Mouse (Mus musculus): ENCODE measurements at regions not wholly inside any gene's neighbourhood (a gene's known extent, or its start where the extent isn't known, plus 50 kb on each side); places are given as distances from the start of the nearest gene placed in this dataset.

DNA sequence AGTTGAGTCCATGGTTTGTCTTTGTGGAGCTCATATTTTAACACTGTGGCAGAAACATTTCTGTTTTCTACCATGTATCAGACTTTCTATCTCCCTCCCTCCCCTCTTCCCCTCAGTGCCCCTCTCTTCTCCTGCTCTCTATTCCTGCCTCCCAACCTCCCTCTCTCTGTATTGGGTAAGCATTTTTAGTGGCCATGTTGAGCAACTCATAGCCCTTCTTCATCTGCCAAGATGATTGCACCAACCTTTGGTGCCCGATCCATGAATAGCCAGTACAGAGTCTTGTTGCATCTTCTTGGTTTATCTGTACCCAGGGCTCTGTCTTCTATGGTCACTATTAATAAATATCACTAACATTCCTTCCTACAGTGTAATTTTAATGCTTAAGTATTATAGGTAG, 2630.6 kb upstream of the Gm7489 start:
- in situ Hi-C loops (cut with MboI; ENCODE audit: low sequenced_read_pairs) = no loop called here

DNA sequence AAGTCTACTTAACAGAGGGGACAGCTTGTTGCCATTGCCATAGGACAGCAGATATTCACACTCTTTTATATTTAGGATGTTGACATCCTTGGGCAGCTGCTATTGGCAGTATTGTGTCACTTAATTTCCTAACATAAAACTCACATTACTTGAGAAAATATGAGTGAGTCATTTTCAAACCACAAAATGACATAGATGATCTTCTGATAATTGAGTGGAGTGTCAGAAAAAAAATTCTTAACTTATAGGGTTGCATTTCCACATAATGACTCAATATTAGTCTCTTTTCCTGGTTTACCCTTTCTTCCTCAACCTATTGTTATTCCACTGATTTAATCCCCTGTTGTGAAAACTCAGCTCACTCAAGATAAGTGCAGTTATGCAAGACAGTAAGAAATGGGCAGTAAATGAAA, 2629.5 kb upstream of the Gm7489 start:
- in situ Hi-C loops (cut with MboI; ENCODE audit: low sequenced_read_pairs) = no loop called here

DNA sequence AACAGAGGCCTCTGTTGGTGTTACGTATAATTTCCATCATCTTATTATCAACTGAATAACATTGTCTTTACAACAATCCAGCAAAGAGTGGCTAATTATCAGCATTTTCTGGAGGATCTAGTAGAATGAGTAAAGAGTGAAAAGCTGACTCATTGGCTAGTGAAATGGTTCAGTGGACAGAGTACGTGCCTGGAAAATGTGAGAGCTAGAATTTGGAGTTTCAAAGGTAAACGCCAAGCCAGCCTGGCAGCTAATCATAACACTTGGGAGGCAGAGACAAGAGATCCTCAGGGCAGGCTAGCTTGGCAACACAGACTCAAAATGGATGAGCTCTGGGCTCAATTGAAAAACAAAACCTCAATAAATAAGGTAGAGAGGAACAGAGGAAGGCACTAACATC, 2628.0 kb upstream of the Gm7489 start:
- in situ Hi-C loops (cut with MboI; ENCODE audit: low sequenced_read_pairs) = no loop called here

DNA sequence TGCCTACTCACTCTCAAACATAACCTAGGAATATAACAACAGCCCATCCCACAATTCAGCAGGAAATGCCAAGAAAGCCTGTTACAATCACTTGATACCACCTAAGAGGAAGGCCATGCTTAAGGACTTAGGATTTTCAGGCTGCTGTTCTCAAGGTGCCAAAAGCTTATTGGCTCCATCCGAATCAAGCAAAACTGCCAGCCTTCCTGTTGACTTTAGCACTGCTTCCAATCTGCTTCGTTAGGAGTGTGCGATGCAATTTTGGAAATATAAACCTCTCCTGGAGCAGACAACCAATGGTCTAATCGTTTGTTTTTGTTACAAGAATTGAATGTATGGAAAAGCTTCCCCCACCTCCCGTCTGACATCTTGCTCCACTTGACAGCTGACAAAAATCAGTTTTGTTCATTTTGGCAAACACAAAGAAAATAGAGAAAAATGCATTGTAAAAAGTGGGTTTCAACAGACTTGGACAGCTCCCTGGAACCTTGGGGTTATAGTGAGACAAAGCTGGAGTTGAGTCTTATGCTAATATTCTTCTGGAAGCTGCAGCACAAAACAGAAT, 2620.0 kb upstream of the Gm7489 start:
- in situ Hi-C loops (cut with MboI; ENCODE audit: low sequenced_read_pairs) = no loop called here

DNA sequence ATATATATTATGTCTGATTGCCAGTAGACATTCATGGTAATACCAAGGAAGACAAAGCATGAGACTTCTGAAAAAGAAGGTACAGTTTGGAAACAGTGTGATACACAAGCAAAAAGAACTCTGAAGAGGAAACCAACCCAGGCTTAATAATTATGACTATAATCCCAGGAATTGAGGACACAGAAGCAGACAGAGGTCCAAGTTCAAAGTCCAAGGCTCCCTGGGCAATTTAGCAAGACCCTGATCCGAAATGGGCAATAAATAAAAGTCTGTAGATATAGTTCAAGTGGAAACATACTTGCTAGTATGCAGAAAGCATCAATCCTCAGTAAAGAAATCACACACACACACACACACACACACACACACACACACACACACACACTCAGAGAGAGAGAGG, 2618.7 kb upstream of the Gm7489 start:
- in situ Hi-C loops (cut with MboI; ENCODE audit: low sequenced_read_pairs) = no loop called here

DNA sequence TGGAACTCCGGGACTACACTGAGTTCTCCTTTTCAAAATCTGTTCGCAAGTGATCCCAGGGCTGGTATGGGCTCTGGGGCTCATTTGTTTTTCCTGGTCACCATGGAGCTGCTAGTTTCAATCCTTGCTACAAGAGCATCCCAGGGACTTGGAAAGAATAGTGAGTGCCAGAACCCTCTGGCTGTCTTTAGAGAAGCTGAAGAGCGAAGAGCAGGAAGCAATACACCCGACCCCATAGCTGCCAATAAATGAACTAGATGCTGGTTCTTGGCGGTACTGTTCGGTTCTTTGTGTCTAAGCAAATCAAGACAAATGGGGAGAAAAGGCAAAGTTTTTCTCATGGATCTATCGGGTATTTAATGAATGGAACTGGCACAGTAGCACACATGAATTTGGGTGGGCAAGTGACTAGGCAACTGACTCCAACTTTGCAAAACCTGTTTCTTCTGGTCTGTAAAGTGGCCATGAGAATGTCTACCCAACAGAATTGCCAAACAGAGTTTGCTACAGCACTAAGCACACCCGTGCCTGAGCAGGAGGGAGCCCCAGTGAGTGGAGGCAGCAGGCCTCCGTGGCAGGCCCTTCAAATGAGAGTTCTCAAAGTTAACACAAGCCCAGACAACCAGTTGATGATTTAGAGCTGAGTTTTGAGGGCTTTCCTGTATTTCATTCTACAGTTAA, 2612.9 kb upstream of the Gm7489 start:
- in situ Hi-C loops (cut with MboI; ENCODE audit: low sequenced_read_pairs) = no loop called here

DNA sequence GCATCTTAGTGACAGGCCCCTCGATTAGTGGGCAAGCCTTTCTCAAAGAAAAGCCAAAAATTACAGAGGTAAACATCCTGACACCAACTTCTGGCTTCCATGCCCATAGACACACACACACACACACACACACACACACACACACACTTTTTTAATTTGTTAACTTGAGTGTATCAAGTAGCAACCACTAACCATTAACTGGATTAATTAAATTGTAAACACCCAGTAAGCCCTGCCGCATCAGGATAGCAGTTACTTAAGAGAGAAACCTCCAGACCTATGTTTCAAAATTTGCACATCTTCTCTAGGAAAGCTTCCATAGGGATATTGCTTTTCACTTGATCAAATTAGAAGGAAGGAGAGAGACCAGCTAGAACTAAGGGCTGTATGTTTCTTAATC, 2599.4 kb upstream of the Gm7489 start:
- in situ Hi-C loops (cut with MboI; ENCODE audit: low sequenced_read_pairs) = no loop called here

DNA sequence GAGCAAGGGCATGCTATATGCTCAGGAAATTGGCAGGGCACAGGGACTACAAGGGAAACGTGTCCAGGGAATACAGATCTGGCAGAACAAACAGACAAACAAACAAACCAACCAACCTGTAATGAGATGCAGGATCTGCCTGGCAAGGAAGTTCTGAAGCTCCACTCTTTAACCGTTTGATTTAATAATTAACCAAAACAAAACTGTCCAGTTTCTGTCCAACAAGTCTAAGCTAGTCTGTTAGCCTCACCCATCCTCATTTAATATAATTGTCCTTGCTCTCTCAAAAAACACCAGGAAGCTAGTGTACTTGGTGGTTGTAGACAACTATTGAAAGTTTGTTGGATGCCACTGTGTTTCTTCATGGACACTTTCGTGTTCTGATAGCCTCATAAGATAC, 2598.4 kb upstream of the Gm7489 start:
- in situ Hi-C loops (cut with MboI; ENCODE audit: low sequenced_read_pairs) = no loop called here

DNA sequence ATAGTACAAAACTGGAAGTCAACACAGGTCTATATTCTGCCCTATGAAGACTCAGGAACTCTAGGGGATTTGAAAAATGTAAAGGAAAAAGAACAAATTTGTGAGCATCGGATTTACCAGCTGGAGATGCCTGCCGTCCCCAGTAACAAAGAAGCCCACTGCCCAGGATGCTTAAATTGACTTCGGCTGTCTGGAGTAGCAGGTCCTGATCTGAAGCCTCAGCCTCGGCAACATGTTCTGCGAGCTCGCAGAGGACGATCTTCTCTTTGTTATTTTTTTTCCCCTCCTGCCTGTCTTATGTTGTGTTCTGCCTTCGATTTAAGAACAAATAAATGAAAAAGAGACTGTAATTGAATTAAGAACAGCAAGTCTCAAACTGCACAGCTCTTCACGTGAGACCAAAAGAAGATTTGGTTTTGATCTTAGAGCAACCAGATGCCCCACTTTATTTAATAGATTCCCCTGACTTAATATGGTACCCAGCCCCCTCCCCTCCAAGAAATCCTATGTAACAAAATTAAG, 2595.7 kb upstream of the Gm7489 start:
- in situ Hi-C loops (cut with MboI; ENCODE audit: low sequenced_read_pairs) = no loop called here

DNA sequence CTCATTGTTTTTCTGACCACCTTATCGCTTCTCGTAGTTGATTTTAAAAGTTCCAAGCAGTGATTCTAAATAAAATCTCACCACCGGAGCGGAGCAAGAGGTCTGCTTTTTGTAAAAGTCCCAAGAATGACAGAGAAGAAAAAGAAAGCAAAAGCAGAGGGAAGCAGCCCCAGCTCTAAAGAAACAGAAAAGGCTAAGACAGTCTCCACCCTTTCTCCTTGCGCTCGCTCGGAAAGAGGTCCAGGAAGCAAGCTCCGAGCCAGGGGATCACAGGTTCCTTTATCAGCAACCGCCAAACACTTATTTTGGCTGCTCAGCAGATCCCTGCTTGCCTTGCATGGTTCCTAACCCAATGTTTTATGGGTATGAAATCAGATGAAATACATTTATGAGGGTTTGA, 2594.8 kb upstream of the Gm7489 start:
- in situ Hi-C loops (cut with MboI; ENCODE audit: low sequenced_read_pairs) = no loop called here

DNA sequence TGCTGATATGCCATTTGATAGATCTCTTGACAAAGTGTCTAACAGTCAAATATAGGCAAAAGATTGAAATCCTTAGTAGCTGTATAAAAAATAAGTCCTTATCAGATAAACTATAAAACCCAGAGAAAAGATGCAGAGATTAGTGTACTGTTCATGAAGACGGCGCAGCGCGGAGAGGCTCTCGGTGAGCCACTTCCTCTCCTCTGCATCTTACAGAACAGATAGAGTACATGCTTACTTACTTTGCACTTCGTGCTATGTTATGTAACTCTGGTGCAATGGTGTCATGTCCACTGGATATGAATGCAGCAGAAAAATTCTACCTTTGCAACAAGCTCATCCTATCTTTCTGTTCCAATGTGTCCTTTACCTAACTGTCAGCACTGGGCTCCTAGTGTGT, 2593.5 kb upstream of the Gm7489 start:
- in situ Hi-C loops (cut with MboI; ENCODE audit: low sequenced_read_pairs) = no loop called here

DNA sequence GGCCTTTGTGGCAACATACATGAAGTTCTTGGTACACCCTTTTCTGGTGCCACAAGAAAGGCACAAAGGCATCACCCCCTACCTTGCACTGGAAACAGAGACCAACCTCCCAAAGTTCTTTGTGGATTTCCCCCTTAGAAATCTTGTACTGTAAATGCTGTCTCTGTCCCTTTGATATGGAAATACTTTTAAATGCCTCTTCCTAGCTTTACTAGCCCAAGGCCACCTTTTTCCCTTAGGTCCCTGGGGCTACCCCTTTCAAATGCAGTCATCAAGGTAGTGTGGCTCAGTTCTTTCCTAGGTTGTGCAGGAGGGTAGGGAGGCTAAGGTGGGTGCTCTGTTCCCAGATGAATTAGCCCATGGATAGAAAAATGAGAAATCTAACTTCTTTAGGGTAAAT, 2587.9 kb upstream of the Gm7489 start:
- in situ Hi-C loops (cut with MboI; ENCODE audit: low sequenced_read_pairs) = no loop called here

DNA sequence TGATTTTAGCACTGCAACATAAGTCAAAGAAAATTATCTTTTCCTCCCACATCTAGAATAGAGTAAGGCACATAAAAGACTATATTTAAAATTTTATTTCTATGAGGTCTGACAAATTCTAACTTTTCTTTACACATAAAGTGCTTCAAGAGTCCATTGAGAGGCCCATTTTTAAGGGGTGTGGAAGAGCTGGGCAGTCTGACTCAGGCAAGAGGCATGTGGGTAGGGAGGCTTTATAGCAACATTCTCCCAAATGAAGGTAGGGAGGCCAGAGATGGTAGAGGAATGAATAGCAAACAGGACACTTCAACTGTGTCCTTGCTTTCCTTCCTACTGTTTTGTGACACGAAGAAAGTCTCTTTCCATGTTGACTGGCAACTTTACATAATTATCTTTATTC, 2566.6 kb upstream of the Gm7489 start:
- in situ Hi-C loops (cut with MboI; ENCODE audit: low sequenced_read_pairs) = no loop called here

DNA sequence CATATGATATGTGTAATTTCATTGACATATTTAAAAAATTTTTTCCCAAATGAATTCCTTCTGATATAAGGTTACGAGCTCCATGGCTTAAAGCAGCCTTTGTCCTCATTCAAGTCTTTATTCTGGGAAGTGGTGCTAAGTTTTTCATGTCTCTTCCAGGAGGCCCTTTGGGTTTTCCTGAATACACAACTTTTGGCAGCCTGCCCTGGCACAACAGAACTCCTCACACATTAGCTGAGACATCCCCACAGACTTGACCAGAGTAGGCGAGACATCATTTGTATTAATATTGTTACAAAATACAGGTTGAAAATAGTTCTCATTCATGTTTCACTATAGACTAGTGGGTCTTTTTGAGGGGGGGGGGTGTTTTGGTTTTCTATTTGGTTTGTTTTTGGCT, 2565.9 kb upstream of the Gm7489 start:
- in situ Hi-C loops (cut with MboI; ENCODE audit: low sequenced_read_pairs) = no loop called here

DNA sequence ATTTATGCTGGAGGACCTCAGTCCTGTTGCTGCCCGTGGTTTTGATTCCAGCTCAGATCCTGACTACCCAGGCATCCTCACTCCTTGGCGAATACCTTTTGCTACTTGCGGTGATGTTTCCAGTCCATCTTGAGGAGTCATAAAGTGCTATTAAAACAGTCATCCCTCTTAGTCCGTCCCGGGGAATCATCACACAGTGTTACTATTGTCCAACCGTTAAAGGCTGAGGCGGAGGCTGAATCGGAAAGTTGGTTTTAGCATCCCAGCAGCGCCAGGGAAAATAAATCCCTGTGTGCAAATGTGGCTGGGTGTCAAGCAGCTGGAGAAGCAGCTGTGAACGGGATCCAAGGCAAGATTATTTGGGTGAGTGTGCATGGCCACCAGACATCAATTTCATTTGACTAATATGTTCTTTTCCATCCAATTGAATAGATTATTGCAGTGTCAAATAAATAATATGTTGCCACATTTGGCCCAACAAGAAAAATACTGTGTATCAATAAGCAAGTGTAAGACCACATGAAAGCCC, 2564.3 kb upstream of the Gm7489 start:
- in situ Hi-C loops (cut with MboI; ENCODE audit: low sequenced_read_pairs) = no loop called here

DNA sequence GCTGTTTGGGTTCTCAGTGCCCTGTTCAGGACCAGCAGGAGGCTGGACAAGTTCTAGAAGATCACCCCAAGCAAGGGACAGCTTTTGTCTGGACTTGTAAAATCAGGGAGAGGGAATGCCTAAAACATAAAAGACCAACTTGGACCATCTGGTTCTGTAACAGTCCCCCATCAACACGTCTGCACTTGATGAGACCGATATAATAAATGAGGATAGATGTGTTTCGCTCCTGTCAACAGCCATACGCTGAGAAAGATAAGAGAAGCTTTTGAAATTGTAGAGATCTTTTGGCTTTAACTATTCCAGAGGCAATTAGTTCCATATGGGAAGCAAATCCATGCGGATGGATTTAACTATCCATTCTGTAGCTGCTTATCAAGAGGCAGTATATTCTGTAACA, 2561.4 kb upstream of the Gm7489 start:
- in situ Hi-C loops (cut with MboI; ENCODE audit: low sequenced_read_pairs) = no loop called here

DNA sequence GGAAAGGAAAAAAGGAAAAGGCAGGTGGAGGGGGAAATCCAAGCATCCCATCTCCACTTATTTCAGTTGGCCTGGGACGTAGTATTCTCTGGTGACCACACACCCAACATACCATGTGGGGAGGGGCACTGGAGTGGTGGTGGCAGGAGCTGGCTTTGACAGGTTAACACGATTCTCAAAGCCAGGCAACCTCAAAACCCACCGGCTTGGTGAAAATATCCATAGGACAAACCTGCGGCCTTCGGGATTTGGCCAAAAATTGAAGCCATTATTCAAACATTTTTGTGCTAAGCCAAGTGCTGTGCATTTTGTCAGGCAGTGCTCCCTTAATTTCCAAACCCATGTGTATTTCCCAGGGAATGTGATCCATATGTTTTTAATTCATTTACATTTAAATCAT, 2560.5 kb upstream of the Gm7489 start:
- in situ Hi-C loops (cut with MboI; ENCODE audit: low sequenced_read_pairs) = no loop called here

DNA sequence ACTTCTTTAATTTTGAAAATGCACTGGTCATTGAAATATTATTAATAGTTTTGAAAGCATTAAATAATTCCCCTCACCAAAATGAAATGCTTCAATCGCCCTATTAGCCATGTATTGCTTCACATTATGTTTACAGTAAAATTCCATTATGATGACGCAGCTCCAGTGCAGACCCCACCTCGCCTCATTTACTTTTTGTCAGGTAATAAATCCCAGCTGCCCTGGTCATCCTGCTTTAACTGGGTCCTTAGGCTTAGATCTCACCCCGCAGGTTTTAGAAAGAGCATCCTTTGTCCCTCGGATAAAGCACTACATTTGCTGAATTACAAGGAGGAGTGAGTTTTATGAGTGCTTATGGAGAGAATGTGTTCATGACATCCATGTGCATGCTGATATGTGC, 2557.0 kb upstream of the Gm7489 start:
- in situ Hi-C loops (cut with MboI; ENCODE audit: low sequenced_read_pairs) = no loop called here

DNA sequence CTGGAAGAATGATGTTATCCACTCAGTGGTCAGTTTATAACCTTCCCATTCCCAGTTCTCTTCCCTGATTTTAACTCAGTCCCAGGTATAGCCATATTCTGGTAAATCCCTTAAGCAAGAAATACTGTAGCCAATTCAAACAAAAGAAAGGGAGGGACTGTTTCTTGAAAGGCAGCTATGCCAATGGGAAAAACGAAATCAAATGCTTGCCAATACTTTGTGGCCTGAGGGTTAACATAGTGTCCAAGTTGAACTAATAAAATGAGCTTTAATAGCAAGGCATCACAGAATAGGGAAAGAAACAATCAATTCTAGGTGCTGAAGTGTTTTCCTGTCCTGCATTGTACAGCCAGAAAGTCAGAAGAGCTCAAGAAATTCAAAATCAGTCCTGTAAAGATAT, 2548.3 kb upstream of the Gm7489 start:
- in situ Hi-C loops (cut with MboI; ENCODE audit: low sequenced_read_pairs) = no loop called here

DNA sequence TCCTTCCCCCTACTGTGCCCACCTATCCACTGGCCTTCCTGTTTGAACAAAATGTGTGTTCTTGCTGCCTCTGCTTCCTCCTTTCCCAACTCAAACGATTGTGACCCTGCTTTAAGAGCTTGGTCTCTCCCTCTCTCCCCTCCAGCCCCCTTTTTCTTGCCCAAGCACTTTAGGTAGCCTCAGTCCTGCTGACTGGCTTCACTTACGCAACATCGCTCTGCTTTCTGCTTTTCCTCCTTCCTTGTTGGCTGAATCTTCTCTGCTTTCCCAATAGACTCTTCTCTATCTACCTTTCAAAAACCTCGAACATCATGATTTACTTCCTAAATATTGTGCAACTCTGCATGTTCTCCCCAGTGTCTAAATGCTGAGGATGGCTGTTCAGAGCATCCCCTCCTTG, 2538.4 kb upstream of the Gm7489 start:
- in situ Hi-C loops (cut with MboI; ENCODE audit: low sequenced_read_pairs) = no loop called here

DNA sequence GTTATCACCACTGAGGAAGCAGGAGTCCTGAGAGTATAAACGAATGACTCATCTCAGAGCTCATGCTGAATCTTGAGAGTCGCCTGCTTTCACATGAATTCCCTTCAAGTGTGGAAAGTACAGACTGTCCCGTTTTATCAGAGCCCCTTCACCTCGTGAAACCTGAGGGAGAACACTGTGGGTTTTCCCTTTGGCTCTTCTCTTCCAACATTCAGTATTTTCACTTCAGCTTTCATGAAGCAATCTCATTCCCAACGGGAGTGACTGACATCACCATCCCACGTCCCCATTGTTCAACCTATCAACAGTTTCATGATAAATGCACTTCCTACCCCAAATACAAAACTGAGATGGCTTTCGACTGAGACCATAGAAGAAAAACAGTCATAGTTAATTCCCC, 2521.3 kb upstream of the Gm7489 start:
- in situ Hi-C loops (cut with MboI; ENCODE audit: low sequenced_read_pairs) = no loop called here

DNA sequence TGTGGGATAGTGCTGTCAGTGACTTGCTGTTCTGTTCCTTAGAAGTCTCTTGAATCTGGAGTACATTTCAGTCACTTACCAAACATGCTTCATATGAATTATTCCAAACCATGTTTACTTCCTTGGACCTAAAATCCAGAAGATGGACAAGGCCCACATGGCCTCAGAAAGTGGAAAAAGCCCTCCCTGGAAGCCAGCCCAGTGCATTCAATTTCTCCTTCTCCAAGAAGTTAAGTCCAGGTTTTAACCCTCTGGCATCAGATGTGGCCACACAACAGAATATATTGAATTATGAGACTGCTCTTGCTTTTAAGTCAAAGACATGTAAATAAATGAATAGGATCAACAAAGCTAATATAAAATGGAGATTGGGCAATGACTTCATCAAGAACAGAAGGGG, 2513.5 kb upstream of the Gm7489 start:
- in situ Hi-C loops (cut with MboI; ENCODE audit: low sequenced_read_pairs) = no loop called here

DNA sequence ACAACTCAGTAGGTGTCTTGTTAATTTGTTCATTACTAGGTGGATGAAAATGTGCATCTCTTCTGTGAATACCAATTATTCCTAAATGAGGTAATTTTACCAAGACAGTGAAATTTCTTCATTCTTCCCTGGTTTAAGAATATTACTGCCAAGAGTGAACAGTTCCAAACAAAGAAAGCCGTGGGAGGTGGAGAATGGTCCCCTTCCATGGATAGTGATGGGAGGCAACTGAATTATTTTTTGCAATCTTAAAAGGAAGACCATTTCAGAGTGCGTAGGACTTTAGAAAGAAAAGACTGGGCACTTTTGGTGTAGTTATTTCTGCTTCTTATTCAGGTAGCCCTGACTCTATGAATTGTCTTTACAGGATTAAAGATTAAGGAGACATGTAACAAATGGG, 2494.3 kb upstream of the Gm7489 start:
- in situ Hi-C loops (cut with MboI; ENCODE audit: low sequenced_read_pairs) = no loop called here
